Mouse (Mus musculus) inflammation-experienced regulatory T-cells, adult 16 weeks (primary cell): ENCODE results near the gene Fbxl12. TPM values are rescaled to one million over a fixed set of nuclear protein-coding genes. Genes with fewer than 3 reads are reported as not detected.

ENCODE experiments used
- polyA plus RNA-seq: library from polyadenylated mRNA; unstranded; fragments of 100-300 nt; shearing (Covaris generic); gene quantifications from one replicate; pipeline ENCODE4 v1.2.1, GENCODE M21; 2017

Fbxl12 gene
- 80.7 TPM for polyA plus RNA-seq

DNA sequence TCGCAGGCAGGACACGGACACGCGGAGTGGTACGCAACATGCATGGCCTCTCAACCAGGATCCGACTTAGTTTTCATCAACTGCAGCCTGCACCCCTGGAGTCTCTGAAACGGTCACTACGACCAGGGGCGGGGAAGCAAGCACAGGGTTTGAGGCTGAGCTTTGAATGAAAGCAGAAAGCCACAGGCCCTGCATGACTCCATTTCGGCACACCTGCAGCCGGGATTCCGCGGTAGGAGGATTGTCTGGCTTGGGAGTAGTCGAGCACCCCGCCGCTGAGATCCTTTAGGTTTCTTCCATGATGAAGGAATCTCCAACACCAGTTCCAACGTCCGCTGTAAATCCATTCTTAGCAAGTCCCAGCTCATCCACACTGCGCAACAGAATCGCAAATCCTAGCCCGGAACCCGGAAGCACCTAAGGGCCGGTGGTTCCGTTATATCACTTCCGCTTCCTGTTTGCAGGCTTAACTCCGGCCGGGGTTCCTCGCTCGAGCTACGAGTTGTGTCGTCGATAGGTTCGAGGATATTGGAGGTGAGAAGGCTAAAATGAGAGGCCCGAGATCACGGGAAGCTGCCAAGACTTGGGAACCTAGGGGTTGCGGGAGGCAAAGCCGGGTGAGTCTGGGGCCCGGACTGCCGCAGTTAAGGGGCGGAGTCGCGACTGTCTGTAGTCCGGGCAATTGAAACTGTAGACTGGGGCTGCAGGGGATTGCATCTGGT lies at the start of gene Fbxl12:
Gene Fbxl12 (minus strand): TSS at position 408 of the 722 bp plus-strand sequence.

DNA sequence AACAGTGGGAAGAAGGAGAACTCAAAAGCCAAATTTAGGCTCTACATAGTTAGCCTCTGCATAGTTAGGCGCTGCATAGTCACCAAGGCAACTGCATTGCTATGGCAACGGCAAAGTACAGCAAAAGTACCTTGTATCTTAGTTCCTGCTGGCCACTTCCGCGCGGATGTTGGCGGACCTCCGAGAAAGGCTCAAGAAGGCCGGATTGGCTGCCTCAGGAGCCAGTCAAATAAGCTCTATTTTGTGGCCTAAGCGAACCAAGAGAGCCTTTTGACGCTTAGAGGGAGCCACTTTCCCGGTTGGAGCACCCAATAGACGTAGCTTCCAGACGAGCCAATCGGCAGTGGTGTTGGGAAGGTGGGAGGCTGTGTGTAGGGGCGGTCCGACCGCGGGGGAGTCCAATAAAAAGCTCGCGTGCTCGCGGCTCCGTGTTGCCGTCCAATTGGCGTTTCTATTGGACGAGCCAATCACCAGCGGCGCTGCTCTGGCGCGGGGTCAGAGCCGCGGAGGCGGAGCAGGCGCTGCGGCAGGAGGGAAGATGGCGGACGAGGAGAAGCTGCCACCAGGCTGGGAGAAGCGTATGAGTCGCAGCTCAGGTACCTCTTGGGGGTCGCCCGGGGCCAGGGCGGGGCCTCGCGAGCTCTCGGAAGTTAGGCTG lies 7.2 kb upstream of the Fbxl12 start, which contains the start of gene Pin1:
Gene Pin1 (plus strand): TSS at position 494 of the 658 bp plus-strand sequence.

DNA sequence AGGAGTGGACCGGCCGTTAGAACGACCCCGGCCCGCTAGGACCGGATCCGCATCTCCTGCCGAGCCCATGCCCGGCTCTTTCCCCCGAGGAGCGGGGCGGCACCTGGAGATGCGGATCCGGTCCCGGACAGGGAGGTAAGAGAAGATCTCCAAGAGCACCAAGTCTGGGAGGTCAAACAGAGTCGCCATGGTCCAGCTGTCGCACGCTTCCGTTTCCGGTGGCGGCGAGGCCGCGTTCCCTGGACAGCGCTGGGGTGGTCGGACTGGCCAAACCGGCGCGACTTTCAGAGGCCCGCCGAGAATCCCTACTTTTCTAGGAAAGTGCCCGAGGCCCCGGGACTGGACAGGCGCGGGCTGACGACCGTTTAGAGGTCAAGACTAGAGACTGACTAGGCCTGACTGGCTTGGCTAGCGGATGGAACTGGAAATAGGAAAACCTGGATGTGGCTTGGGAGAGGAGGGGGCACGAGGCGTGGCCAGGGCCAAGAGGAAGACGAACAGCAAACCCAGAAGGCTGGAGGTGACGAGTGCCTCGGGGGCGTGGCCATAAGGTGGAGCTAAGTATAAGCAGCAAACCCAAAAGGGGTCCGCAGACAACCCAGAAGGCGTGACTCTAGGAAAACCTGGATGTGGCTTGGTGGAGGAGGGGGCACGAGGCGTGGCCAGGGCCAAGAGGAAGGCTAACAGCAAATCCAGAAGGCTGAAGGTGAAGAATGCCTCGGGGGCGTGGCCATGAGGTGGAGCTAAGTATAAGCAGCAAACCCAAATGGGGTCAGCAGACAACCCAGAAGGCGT lies 2.3 kb downstream of the Fbxl12 start, which contains the start of gene Ubl5:
Gene Ubl5 (plus strand): TSS at position 778 of the 795 bp plus-strand sequence.

DNA sequence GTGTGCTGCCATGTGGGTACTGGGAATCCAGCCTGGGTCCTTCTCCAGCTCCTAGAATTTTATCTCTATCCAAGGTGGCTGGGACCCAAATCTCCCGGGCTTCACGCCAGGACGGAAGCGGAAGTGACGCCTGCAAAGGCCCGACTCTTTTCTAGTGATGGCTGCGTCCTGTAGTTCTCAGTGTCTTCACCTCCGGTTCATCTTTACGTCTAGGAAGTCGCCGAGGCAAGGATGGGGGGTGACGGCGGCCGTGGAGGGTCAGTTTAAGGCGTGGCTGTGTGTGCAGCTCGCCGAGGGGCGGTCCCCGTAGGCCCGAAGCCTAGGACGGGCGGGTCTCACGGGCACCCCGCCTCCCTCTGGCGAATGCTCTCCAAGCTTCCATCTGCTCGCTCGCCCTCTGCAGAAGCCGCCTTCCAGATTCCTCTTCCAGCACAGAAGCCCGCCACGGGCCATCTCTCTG lies 63.4 kb downstream of the Fbxl12 start, which contains the start of gene Zfp846:
Gene Zfp846 (plus strand): TSS at position 117 of the 460 bp plus-strand sequence.

Other genes starting within 250 kb of the Fbxl12 start
- gene Zfp26, start 184.6 kb downstream of the Fbxl12 start, polyA plus RNA-seq: 33.1 TPM
- 32.9 TPM for gene Zfp426, start 152.0 kb downstream of the Fbxl12 start, polyA plus RNA-seq
- 42.4 TPM for gene Zfp266, start 123.3 kb downstream of the Fbxl12 start, polyA plus RNA-seq
- 18.4 TPM for gene Zfp846, start 63.5 kb downstream of the Fbxl12 start, polyA plus RNA-seq
- 377 TPM for gene Ubl5, start 1.9 kb downstream of the Fbxl12 start, polyA plus RNA-seq
- 27.9 TPM for gene Pin1, start 7.3 kb upstream of the Fbxl12 start, polyA plus RNA-seq
- 0.94 TPM for gene Olfm2, start 101.6 kb upstream of the Fbxl12 start, polyA plus RNA-seq
- gene Col5a3, start 170.3 kb upstream of the Fbxl12 start, polyA plus RNA-seq: 0.72 TPM
- gene Rdh8, start 173.7 kb upstream of the Fbxl12 start, polyA plus RNA-seq: not detected
- 64.3 TPM for gene A230050P20Rik, start 223.9 kb upstream of the Fbxl12 start, polyA plus RNA-seq
- 1.5 TPM for gene Angptl6, start 235.0 kb upstream of the Fbxl12 start, polyA plus RNA-seq
- 94.9 TPM for gene Ppan, start 243.4 kb upstream of the Fbxl12 start, polyA plus RNA-seq